Mouse (Mus musculus) urinary bladder, adult 18-20 months (tissue): ENCODE measurements around the gene Cdk5rap2.
A peak's percentile ranks its signal among the peaks of the same experiment; 100 is the strongest.

Experiments used
- DNase-seq, 2 experiments: peaks; one replicate each; pipeline ENCODE4 v3.0.0; 2022; ENCODE audit warnings: low spot score in 2 of 2, mixed read lengths in 2 of 2

Gene Cdk5rap2

DNA sequence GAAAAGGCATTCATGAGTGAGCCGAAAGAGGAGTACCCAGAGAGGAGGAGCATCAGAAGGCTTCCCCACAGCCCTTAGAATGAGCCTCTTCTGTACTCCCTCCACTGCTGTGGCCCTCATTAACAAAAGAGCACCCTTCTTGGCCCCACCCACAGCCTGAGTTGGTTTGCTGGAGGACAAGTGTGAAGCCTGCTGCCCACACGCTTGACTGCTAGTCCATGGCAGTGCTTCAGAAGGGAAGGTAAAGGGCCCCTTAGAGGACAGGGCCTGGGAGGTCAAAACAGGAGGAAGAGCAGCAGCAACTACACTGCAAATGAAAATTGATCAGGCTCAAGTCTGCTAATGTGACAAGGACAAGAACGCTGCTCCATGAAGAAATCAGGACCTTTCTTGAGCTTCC lies 56.6 kb downstream of the Cdk5rap2 start:
- no peak for DNase-seq

DNA sequence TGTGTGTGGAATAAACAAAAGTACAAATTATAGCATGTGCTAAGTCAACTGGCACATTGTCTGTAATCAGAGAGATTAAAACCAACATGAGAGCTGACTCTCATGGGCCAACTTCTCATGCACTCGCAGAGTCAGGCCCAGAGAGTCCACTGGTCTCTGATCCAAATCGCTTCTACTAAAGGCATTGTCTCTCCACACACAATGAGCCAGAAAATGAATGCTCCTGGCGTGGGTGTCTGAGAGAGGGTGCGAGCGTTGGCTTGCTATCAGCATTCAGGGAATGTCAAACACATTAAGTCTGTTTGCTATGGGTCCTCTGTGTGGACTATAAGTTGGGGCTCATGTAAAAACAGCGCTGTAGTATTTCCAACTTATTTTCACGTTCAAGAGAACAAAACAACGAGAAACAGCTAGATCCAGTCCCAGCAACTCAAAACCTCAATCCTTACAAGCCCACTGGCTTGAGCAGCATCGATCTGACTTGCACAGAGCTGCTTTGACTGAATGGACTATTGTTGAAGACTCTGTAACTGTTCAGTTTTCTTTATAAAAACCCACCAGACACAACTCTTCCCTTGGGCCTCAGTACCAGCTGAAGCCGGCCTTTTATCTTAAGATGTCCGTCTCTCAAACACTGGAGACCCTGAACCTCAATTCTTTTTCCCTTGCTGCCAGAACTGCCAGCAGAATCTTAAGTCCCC lies 74.6 kb downstream of the Cdk5rap2 start:
- no peak for DNase-seq

DNA sequence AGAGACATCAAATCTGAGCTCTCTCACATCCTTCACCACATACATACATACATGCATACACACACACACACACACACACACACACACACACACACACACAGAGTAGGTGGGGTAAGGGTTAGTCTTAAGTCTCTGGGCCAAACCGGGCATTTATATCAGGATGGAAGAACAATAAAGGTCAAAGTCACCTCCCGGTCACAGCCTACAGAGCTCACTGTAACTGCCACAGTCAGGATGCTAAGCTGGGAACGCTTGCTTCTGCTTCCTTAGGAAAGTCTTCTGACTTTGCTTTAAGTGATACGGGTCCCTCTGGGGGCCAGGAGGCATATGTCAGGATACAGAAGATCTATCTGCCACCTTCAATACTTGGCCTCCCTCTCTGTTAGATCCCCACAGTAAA lies 75.2 kb downstream of the Cdk5rap2 start:
- no peak for DNase-seq

DNA sequence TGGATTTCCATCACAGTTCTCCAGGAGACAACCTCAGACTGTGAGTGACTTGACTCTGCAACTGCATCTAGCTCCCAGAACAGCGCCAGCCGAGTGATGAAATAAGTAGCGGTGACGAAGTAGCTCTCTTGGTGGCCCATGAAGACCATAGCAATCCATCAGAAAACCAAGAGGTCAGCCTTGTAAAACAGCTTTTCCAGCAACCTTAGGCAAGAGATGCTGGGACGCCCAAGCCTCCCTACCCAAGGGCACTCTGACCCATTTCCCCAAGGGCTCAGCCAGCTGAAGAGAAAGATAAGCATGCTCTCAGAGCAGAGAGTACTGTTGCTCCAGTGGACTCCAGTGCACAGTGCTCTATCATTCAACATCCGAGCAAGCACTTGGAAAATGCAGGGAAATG lies 77.3 kb downstream of the Cdk5rap2 start:
- DNase-seq: no peak

DNA sequence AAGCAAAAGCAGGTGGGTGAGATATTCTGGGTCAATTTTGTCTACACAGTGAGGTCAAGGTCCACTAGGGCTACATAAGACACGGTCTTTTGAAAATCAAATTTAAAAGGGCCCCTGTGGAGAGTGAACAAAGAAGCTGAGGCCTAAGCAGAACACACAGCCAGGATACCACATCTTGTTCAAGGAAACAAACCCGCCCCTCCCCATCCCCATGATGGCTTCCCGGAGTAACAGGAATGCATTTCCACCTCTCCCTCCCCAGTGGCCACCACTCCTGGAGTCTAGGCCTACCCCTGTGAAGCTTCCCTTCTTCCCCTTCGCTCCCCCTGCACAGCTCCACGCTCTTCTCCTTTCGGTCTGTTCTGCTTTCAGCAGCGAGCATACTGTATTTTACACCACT lies 77.7 kb downstream of the Cdk5rap2 start:
- no peak for DNase-seq

DNA sequence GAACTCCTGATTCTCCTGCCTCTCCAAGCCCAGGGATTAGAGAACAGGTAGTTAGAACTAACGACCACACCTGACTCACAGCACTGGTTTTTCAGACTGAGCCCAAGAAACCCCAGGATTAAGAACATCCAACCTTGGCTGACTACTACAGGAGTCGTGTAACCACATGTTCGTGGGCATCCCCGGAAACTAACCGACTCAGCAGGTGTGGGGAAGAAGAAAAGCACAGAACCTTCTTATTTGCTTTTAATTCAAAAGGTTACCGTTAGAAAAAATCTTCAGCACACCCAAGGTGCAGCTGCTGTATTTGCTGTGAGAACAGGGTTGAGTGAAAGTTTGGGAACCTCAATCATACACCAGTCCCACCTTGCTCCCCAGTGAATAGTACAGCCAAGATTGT lies 79.1 kb downstream of the Cdk5rap2 start:
- DNase-seq: no peak

DNA sequence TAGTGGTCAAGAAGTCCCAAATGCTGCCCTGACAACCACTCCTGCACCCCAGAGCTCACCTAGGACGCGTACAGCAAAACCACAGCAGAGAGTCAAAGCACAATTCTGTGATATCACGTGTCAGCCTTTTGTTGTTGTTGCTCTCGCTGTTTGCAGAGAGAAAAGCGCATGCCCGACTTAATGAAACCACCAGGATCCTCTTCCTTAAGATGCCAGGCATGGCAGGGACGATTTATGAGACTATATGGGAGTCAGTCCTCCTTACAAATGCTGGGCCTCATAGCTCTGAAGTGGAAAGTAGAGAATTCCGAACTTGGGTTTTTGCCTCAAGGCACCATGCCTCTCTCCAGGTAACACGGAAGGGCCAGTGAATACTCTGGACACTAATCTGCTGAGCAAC lies 82.2 kb downstream of the Cdk5rap2 start:
- no peak for DNase-seq

DNA sequence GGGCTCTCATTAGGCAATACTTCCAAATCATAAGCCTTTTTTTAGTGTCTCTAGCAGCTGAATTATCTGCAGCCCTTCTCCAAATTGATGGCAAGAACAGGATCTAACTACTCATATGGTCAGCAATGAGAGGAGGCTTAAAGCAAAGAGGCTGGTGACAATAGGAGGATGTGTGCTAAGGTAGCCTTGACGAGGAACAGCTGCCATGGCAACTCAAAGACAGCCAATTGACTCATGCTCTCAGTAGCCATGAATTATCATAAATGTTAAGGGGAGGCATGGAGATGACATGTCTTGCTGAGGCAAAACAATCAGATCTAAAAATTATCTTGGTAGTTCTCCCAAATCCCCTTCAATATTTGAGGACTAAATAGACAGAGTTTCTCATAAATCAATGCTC lies 82.8 kb downstream of the Cdk5rap2 start:
- no peak for DNase-seq

DNA sequence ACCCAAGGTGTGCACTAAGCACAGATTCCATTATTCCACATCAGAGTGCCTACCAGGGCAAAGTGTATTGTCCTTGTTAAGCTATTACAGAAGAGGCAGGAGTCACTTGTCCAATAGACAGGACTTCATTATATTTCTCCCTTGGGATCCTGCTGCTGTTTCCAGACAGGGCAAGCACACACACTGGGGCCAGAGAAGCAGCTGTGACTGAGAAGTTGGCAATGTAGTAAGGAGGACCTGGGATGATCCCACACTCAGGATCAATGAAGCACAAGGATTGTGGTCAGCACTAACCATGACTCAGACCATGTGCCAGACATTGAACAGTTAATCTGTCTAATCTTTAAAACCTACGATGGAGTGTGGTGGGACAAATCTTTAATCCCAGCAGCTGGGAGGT lies 88.7 kb downstream of the Cdk5rap2 start:
- DNase-seq: no peak

DNA sequence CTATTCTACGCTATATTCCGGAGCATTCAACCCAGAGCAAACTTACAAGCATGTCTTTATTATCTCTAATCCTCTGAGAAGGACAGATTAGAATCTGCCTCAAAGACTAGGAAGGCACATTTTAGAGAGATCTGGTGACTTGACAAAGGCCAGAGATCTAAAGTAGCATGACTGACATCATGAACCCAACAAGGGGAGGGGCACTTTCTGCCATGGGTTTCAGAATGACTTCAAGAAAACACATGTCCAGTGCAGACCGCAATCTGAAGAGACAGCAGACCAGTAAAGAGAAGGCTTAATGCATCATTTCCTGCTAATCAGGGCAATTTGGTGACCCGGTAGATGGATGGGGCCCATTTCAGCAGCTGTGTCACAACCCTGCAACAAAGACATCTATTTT lies 98.1 kb downstream of the Cdk5rap2 start:
- DNase-seq: no peak

DNA sequence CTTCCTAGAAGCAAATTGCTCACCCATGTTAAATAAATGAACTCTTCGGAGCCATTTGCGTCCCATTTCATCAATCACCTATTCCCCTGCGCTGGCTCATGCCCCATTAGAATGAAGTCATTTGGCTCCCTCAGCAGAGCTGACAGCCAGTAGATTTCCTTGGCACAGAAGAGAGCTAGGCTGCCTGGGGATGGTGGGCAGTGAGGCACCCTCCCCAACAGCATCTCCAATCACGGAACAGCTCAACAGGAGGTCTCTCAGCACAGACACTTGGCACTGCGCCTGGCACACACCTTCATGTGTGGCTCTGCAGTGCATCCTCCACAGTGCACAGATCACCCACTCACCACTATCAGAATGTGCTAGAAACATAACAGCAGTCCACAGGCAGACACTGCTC lies 98.7 kb downstream of the Cdk5rap2 start:
- no peak for DNase-seq

DNA sequence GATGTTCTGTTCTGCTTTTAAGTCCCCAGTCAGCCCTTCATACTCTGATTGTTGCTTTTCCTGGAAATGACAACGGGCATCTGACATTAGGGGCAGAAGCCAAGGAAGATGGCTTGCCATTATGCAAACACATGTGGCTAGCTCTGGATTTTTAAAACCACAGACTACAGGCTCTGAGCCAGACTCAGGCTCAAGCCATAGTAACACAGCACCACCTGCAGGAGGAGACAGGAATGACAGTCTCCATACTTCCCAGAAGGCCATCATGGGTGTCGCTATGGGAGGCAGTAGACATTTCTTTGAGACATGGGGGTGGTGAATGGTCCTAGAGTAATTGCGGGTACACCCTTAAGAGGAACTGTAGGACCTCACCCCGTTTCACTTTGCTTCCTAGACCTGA lies 103.0 kb downstream of the Cdk5rap2 start:
- peak; percentile 10 to 21 for DNase-seq

DNA sequence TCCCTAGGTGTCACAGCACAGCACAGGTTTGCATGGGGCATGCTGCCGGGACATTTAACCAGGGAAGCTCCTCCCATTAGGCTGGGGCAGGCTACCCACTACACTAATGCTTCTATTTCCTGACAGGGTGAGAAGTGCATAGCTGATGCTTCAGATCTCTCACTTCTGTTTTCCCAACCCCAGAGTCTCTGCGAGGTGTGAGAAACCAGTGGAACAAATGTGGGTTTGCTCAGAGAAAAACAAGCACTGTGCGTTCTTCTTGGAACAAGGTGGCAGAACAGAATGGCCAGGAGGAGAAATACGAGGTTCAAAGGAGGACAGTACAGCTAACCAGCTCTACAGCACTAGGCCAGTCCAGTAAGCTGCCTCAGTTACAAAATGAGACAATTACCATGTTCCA lies 106.4 kb downstream of the Cdk5rap2 start:
- no peak for DNase-seq

DNA sequence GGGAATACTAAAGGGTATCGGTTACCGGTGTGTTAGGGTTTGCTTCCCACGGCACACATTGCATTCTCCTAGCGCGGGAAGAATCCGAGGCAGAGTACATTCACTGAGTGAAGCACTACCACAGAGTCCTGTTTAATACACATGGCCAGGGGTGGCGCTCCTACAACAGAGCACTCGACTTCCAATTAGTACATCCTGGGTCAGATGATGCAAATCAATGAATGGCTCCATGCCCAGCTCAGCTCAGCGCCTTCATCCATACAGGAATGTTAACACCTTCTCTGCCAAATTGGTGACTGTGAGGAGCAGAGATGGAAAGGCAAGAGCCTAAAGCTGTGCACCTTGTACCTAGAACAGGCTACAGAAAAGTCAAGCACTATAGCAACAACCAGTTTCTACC lies 109.1 kb downstream of the Cdk5rap2 start:
- DNase-seq: no peak

DNA sequence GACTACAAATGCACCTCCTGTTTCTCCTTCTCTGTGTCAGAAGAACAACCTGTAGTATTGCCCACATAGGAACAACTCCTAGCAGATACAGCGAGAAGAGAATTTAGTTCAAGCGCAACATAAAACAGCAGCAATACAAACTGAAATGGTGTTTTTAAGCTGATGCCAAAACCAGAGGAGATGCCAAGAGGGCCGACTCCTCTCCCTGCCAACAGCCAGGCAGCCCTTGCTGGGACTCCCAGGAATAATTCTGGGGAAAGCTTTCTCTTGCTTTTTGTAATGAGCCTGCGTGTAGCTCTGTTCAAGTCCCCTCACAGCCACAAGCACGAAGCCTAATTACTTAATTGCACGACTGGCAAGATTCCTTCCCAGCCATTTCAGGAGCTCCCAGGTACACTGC lies 120.9 kb downstream of the Cdk5rap2 start:
- DNase-seq: no peak

DNA sequence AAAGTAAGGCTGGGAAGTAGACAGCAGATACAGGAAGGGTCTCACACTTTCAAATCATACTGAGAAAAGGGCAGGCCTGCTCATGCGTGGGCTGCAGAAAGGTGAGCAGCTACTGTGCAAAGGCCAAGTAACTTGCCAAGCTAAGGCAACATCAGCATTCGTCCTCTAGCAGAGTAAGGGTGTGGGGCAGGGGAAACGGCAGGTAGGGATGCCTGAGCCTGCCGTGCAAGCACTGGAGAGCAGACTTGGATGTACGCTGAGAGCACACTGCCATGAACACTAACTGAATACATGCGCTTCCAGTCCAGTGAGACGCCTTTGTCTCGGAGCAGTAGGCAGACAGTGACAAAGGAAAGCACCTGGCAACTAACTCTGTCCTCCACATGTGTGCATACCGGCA lies 127.1 kb downstream of the Cdk5rap2 start:
- DNase-seq: no peak

DNA sequence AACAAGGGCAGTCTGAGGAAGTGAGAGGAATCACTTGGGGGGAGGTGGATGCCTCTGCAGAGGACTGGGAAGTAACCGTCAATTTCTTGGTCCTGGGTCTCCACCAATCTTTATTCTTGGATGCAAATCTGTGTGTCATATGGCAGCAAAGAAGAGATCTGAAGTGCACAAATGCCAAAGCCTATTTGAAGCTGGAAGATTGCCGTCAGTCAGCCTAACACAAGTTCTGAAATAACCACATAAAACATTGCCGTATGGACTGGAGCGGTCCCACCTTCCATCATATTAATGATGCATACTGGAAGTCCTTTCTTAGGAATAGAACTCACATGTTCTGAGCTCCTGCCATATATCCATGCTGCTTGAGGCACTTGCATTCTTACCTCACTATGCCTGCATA lies 131.4 kb downstream of the Cdk5rap2 start:
- DNase-seq: no peak

DNA sequence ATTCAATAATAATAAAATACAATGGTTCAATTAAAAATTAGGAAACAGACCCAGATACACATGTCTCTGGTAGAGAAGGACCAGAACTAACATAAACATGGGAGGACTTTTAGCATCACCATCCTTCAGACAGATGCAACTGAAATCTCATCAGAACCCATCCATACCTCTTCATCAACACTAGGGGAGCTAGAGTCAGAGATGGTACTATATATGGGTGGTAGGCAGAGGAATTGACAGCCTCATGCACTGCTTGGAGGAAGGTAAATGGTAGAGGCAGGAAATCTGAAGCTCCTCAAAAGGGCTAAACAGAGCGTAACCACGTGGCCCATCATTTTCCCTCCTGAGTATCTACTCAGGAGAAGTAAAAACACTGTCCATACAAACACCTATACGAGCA lies 132.2 kb downstream of the Cdk5rap2 start:
- DNase-seq: no peak

DNA sequence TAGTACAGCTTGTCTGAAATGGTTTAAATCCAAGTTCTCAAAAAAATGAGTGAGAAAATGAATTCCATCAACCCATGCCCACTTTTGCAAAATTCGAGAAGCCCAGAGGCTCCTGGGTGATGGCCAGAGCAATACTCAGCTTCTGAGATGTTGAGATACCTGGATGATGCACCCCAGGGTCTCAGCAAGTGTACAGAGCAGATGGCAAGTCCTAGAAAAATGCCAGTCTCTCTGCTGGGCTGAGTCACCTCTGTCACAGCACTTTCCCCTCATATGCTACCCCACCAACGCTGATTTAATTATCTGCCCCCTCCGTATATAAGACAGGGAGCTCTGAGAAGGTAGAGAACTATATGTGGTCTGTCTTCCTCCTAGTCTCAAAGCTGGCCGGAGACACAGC lies 137.3 kb downstream of the Cdk5rap2 start:
- DNase-seq: no peak

DNA sequence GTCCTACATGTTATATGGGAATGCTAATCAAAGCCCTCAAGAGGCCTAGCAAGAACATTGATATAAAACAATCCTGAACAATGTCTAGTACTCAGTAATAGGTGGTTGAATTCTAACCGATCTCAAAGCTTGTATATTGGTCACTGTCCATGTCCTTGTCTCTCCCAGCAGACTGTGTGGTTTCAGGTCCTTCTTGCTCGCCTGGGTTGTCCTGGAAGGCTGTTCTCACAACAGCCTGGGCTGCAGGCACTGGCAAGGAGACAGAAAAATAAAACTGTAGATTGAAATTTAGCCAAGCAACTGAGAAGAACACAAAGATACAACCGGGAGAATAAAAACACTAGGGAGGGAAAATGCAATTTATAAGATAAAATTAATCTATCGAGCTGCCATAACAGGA lies 137.7 kb downstream of the Cdk5rap2 start:
- no peak for DNase-seq

DNA sequence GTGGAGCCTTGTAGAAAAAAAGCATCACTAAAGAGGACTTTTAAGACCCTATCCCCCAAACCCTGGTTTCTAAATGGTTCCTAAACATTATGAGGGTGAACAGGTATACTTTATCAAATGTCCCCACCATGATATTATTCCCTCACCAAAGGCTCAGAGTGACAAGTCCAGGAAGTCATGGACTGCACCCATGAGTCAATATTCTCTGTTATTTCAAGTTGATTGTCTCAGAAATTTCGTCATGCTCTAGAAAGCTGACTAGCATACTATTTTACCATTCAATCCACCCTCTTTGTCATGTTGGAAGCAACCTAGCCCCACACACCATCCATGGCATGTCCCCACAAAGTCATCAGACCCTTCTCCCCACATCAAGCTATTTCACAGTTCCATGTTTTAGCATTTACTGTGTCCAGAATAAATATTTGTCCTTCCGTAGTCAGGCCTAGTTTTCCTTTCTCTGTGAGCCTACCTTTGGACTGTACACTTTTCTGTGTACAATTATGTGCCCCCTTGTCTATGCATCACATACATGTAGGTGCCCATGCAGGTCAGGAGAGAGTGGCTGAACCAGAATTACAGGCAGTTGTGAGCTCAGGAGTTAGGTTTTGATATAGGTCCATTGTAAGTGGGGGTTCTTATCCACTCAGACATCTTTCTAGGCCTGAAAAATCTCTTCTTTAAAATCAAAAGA lies 142.9 kb downstream of the Cdk5rap2 start:
- no peak for DNase-seq

DNA sequence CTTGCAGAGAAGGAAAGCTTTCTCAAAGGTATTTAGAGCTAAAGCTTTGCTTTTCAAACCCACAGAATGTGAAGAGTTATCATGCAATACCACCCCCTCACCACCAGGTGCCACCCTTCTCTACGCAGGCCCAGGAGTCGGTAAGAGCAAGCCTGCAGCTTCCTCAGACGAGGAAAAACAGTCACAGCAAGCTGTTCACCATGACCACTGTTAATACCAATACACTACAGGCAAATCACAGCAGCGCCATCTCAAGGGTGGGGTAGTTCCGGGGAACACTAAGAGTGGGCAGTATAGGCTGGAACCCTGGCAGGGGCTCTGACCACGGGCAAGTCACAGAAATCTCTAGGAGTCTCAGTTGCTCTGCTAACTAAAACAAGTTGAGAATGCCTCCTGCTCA lies 145.0 kb downstream of the Cdk5rap2 start:
- peak; percentile 6 to 26 for DNase-seq

DNA sequence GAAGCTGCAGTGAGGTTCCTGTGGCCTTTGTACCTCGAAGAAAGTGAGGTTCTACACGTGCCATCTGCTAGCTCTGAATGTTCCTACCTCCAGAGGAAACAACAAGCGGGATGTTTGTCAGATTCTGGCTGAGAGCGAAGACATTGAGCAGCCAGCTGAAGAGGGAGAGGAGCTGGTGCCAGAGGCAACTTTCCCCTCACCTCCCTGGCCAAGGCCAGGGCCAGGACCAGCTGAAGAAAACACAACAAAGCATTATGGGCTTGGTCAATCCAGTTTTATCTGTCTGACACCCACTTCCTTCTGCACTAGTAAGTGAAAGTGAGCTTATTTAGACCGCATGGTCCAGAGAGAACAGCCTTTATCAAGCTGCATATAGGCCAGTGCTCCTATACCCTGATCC lies 147.4 kb downstream of the Cdk5rap2 start:
- DNase-seq: no peak

DNA sequence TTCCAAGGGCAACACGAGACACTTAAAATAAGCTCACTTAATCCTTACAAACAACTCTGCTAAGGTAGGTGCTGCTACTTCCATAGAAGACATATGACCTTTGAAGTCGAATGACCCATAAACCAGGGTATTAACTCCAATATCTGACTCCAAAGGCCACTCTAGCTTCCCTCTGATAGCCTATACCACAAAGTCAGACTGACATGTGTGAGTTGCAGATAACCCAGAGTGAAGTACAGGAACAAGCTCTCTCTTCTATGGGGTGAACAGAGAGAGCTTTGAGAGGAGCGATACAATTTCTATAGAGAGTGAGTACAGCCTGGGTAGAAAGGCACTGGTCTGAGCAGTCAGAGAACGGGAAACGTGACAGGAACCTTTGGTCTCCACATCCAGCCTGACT lies 148.9 kb downstream of the Cdk5rap2 start:
- no peak for DNase-seq
